ENCODE assay signal across 12 mouse cellular contexts in genomic region chr13:51763019-51763698, GRCm38 (mm10). TPM values are rescaled to one million over a fixed set of nuclear protein-coding genes. Genes with fewer than 3 reads are reported as not detected.
DNase-seq lines count a peak whose midpoint lies in the region; ATAC-seq lines count a peak whose summit lies in the region.
"Had no signal": no experiment of that assay in that cellular context is flagged by ENCODE, and none has a peak within 500 bp of the region (broad histone marks: within the 10 kb centered on the region; RNA-seq: fewer than 3 reads in every experiment).

No protein-coding gene starts in this region.

- H3K27me3 ChIP-seq in limb, embryonic 10.5 days (ENCODE audit: low read depth, poor library complexity, severe bottlenecking), result no peaks in the 10 kb centered on the region
- H3K27me3 ChIP-seq in neural tube, embryonic 15.5 days (replicated peaks), result no peaks in the 10 kb centered on the region
- H3K27me3 ChIP-seq: lung, embryonic 15.5 days had no signal

- H3K9ac ChIP-seq in neural tube, embryonic 15.5 days (replicated peaks), result no peak overlapping the region
- H3K9ac ChIP-seq: lung, embryonic 15.5 days had no signal

- H3K4me2 ChIP-seq in neural tube, embryonic 15.5 days, result no peak overlapping the region
- H3K4me2 ChIP-seq: lung, embryonic 15.5 days had no signal

- 91% methylated on average over 12 of the region's 12 CpGs for WGBS in limb, embryonic 10.5 days
- 78% methylated on average over 12 of the region's 12 CpGs for WGBS in neural tube, embryonic 15.5 days

- H3K4me3 ChIP-seq in limb, embryonic 10.5 days, result no peak overlapping the region
- H3K4me3 ChIP-seq in neural tube, embryonic 15.5 days (replicated peaks), result no peak overlapping the region
- H3K4me3 ChIP-seq: embryonic facial prominence, embryonic 10.5 days; lung, embryonic 15.5 days had no signal

- H3K4me1 ChIP-seq in limb, embryonic 10.5 days, result peaks cover 21% of the 10 kb centered on the region
- peaks cover 9% of the 10 kb centered on the region for H3K4me1 ChIP-seq in neural tube, embryonic 15.5 days

- peak; percentile 74 for ATAC-seq in megakaryocyte progenitor cell, adult 5-6 weeks (replicated peaks; ENCODE audit: poor library complexity)
- no peak for ATAC-seq in neural tube, embryonic 15.5 days (ENCODE audit: low FRiP score)

- peak; percentile 45 for DNase-seq in adrenal gland, adult 2 months
- no peak for DNase-seq in adrenal gland, adult 18-20 months (ENCODE audit: low spot score in 2 of 2)
- peak; percentile 48 to 55 for DNase-seq in spleen, adult 18-20 months
- no peak for DNase-seq in spleen, postnatal 14 days (ENCODE audit: low spot score in 2 of 2)
- DNase-seq in limb, embryonic 10.5 days (ENCODE audit: low spot score), result no peak
- DNase-seq in lung, postnatal 10 days, result no peak
- DNase-seq: heart, postnatal 4 days; layer of hippocampus, adult 9-11 months had no signal

- no peaks in the 10 kb centered on the region for H3K9me3 ChIP-seq in limb, embryonic 10.5 days (replicated peaks)
- no peaks in the 10 kb centered on the region for H3K9me3 ChIP-seq in neural tube, embryonic 15.5 days (replicated peaks)
- H3K9me3 ChIP-seq: embryonic facial prominence, embryonic 10.5 days; lung, embryonic 15.5 days had no signal

- no peak overlapping the region for H3K27ac ChIP-seq in limb, embryonic 10.5 days
- no peak overlapping the region for H3K27ac ChIP-seq in neural tube, embryonic 15.5 days (replicated peaks)
- H3K27ac ChIP-seq: embryonic facial prominence, embryonic 10.5 days had no signal

- H3K36me3 ChIP-seq in limb, embryonic 10.5 days, result no peaks in the 10 kb centered on the region
- no peaks in the 10 kb centered on the region for H3K36me3 ChIP-seq in neural tube, embryonic 15.5 days
- H3K36me3 ChIP-seq: embryonic facial prominence, embryonic 10.5 days; lung, embryonic 15.5 days had no signal

RNA-seq across cellular contexts. Expression of gene Sema4d, which starts 30.4 kb away (rescaled TPM):
- 10 to 100 TPM; 14.6 to 15.1 TPM for total RNA-seq in adrenal gland, adult 2 months (2021)
- 13.3 and 13.7 TPM in 2 replicates for polyA plus RNA-seq in adrenal gland, adult 2 months (2012; rRNA removed)
- total RNA-seq in adrenal gland, adult 18-20 months (2021), result 10 to 100 TPM in 1 of 2 experiments, 1 to 10 TPM in 1; 8.0 to 13.5 TPM
- total RNA-seq in megakaryocyte progenitor cell, adult 5-6 weeks (2015), result 25.4 and 27.1 TPM in 2 replicates
- total RNA-seq in megakaryocyte progenitor cell, adult 5-6 weeks (2017), result 8.6 and 10.7 TPM in 2 replicates
- polyA plus RNA-seq in limb, embryonic 10.5 days (2016; fragmentation: Nextera tagmentation; extraction: Ambion mirVana), result 5.9 and 6.0 TPM in 2 replicates
- polyA plus RNA-seq in neural tube, embryonic 15.5 days (2015; fragmentation: Nextera tagmentation; extraction: Ambion mirVana), result 15.2 and 17.9 TPM in 2 replicates

Comparison
In these comparisons a context has a peak if more than half of its experiments do, and no peak if none do; other contexts are left out.
1. DNase-seq: peak in adrenal gland, adult 2 months (single experiment) and spleen, adult 18-20 months (2 of 2); none in adrenal gland, adult 18-20 months (0 of 2), spleen, postnatal 14 days (0 of 2), limb, embryonic 10.5 days (single experiment) and lung, postnatal 10 days (single experiment).